Mouse (Mus musculus) embryonic facial prominence, embryonic 15.5 days (tissue): ENCODE data around the gene Mmp1b. TPM values are rescaled to one million over a fixed set of nuclear protein-coding genes. Genes with fewer than 3 reads are reported as not detected.
"Not testable (repeated sequence)": the region's sequence is repeated elsewhere in the genome, so short reads cannot be mapped to it uniquely, and the experiment has no call there.

ENCODE experiments used
- ATAC-seq: fragments of 200-750 bp; cut with Nextera tagmentation; 2 replicates; pipeline ENCODE4 v1.8.0; 2017; ENCODE audit warnings: low read depth, moderate TSS enrichment; ENCODE audit not compliant: insufficient number of reproducible peaks, low FRiP score, low TSS enrichment
- H3K27ac ChIP-seq: fragments of 300-500 bp; sonication (generic); replicated peaks from 2 replicates; pipeline ENCODE4 v1.5.1; 2015; ENCODE audit warnings: mild to moderate bottlenecking, inconsistent platforms
- H3K27me3 ChIP-seq: fragments of 300-500 bp; sonication (generic); 2 replicates; pipeline ENCODE4 v1.6.1; 2015; ENCODE audit warnings: inconsistent platforms
- H3K36me3 ChIP-seq: fragments of 300-500 bp; sonication (generic); 2 replicates; pipeline ENCODE4 v1.6.1; 2015; ENCODE audit warnings: mild to moderate bottlenecking, inconsistent platforms
- H3K4me1 ChIP-seq: fragments of 300-500 bp; sonication (generic); 2 replicates; pipeline ENCODE4 v1.6.1; 2015; ENCODE audit warnings: inconsistent platforms
- H3K4me2 ChIP-seq: fragments of 300-500 bp; sonication (generic); replicated peaks from 2 replicates; pipeline ENCODE4 v1.6.1; 2015; ENCODE audit warnings: mild to moderate bottlenecking, inconsistent platforms
- H3K4me3 ChIP-seq: fragments of 300-500 bp; sonication (generic); replicated peaks from 2 replicates; pipeline ENCODE4 v1.5.1; 2015; ENCODE audit warnings: mild to moderate bottlenecking, inconsistent platforms
- H3K9ac ChIP-seq: fragments of 300-500 bp; sonication (generic); 2 replicates; pipeline ENCODE4 v1.6.1; 2015; ENCODE audit warnings: inconsistent platforms
- H3K9me3 ChIP-seq: fragments of 300-500 bp; sonication (generic); replicated peaks from 2 replicates; pipeline ENCODE4 v1.6.1; 2016; ENCODE audit warnings: inconsistent platforms
- WGBS: fragments of 180-500 bp; shearing (Covaris S2); methylation state at CpG from one replicate; pipeline ENCODE4 v1.1.7; 2015; 5-methylcytosine and 5-hydroxymethylcytosine counted together
- polyA plus RNA-seq: library from polyadenylated mRNA; unstranded; fragments of >200 nt; fragmentation: Nextera tagmentation; extraction: Ambion mirVana; gene quantifications from 2 replicates; pipeline ENCODE4 v1.2.1, GENCODE M21; 2015

Mmp1b gene
- not detected in 2 replicates for polyA plus RNA-seq

GRCm38 (mm10) chr9:7387947-7388346 is at the start of gene Mmp1b:
Gene Mmp1b (minus strand): TSS chr9:7388047.
- Histone ChIP-seq H3K27me3 (no peaks in the 10 kb centered on the region), H3K4me3 (no peak within 1 kb of the TSS), H3K9me3 (no peaks in the 10 kb centered on the region), H3K27ac (no peak within 1 kb of the TSS), H3K4me2 (no peak within 1 kb of the TSS), H3K36me3 (no peaks in the 10 kb centered on the region), H3K9ac (no peak within 1 kb of the TSS), H3K4me1 (no peaks in the 10 kb centered on the region)
- ATAC-seq: no peak

- H3K9ac ChIP-seq, H3K36me3 ChIP-seq, H3K27me3 ChIP-seq, H3K9me3 ChIP-seq, H3K4me3 ChIP-seq, H3K4me1 ChIP-seq, ATAC-seq, H3K27ac ChIP-seq, H3K4me2 ChIP-seq: not testable (repeated sequence)
- WGBS: 72% methylated on average over 8 of the region's 8 CpGs
Observed at GRCm38 (mm10) chr9:7396556-7396955, 8.7 kb upstream of the Mmp1b start.

GRCm38 (mm10) chr9:7354535-7354934 is 33.3 kb downstream of the Mmp1b start:
- H3K36me3 ChIP-seq: no peaks in the 10 kb centered on the region
- 44% methylated on average over 3 of the region's 3 CpGs for WGBS
- no peaks in the 10 kb centered on the region for H3K27me3 ChIP-seq
- no peak for ATAC-seq
- H3K9ac ChIP-seq: no peak overlapping the region
- H3K27ac ChIP-seq: no peak overlapping the region
- H3K4me2 ChIP-seq: no peak overlapping the region
- no peaks in the 10 kb centered on the region for H3K9me3 ChIP-seq
- H3K4me1 ChIP-seq: no peaks in the 10 kb centered on the region
- no peak overlapping the region for H3K4me3 ChIP-seq

- Histone ChIP-seq H3K9me3 (no peaks in the 10 kb centered on the region), H3K36me3 (no peaks in the 10 kb centered on the region), H3K27ac (no peak overlapping the region), H3K4me1 (no peaks in the 10 kb centered on the region), H3K27me3 (no peaks in the 10 kb centered on the region), H3K4me3 (no peak overlapping the region), H3K9ac (no peak overlapping the region), H3K4me2 (no peak overlapping the region)
- 82% methylated on average over 2 of the region's 2 CpGs for WGBS
- no peak for ATAC-seq
Observed at GRCm38 (mm10) chr9:7345513-7345912, 42.3 kb downstream of the Mmp1b start.

GRCm38 (mm10) chr9:7344107-7344506 is 43.7 kb downstream of the Mmp1b start, which contains the start of gene Mmp12:
Gene Mmp12 (plus strand): TSS chr9:7344381.
- Histone ChIP-seq H3K27me3 (no peaks in the 10 kb centered on the region), H3K9me3 (no peaks in the 10 kb centered on the region), H3K4me3 (no peak within 1 kb of the TSS), H3K4me1 (no peaks in the 10 kb centered on the region), H3K9ac (no peak within 1 kb of the TSS), H3K4me2 (no peak within 1 kb of the TSS), H3K36me3 (no peaks in the 10 kb centered on the region), H3K27ac (no peak within 1 kb of the TSS)
- ATAC-seq: no peak

- H3K9ac ChIP-seq: no peak overlapping the region
- no peaks in the 10 kb centered on the region for H3K36me3 ChIP-seq
- no peak for ATAC-seq
- H3K27me3 ChIP-seq: no peaks in the 10 kb centered on the region
- no peak overlapping the region for H3K4me2 ChIP-seq
- H3K27ac ChIP-seq: no peak overlapping the region
- no peaks in the 10 kb centered on the region for H3K9me3 ChIP-seq
- H3K4me3 ChIP-seq: no peak overlapping the region
- no peaks in the 10 kb centered on the region for H3K4me1 ChIP-seq
Observed at GRCm38 (mm10) chr9:7336740-7337483, 50.9 kb downstream of the Mmp1b start.

- H3K9ac ChIP-seq: no peak overlapping the region
- no peak for ATAC-seq
- no peak overlapping the region for H3K4me2 ChIP-seq
- H3K9me3 ChIP-seq: no peaks in the 10 kb centered on the region
- no peak overlapping the region for H3K4me3 ChIP-seq
- WGBS: 88% methylated on average over 5 of the region's 6 CpGs
- no peaks in the 10 kb centered on the region for H3K36me3 ChIP-seq
- no peaks in the 10 kb centered on the region for H3K4me1 ChIP-seq
- no peaks in the 10 kb centered on the region for H3K27me3 ChIP-seq
- no peak overlapping the region for H3K27ac ChIP-seq
Observed at GRCm38 (mm10) chr9:7335766-7336680, 51.8 kb downstream of the Mmp1b start.

- H3K4me1 ChIP-seq: no peaks in the 10 kb centered on the region
- H3K27ac ChIP-seq: no peak overlapping the region
- H3K27me3 ChIP-seq: no peaks in the 10 kb centered on the region
- no peaks in the 10 kb centered on the region for H3K36me3 ChIP-seq
- H3K9me3 ChIP-seq: no peaks in the 10 kb centered on the region
- H3K9ac ChIP-seq: no peak overlapping the region
- no peak for ATAC-seq
- no peak overlapping the region for H3K4me2 ChIP-seq
- no peak overlapping the region for H3K4me3 ChIP-seq
Observed at GRCm38 (mm10) chr9:7331847-7332246, 56.0 kb downstream of the Mmp1b start.

Other genes with a start within 250 kb of the Mmp1b start
- 18.2 and 20.1 TPM in 2 replicates for gene Dync2h1, start 203.6 kb downstream of the Mmp1b start, polyA plus RNA-seq
- gene Dcun1d5, start 203.5 kb downstream of the Mmp1b start, polyA plus RNA-seq: 127 and 141 TPM in 2 replicates
- 20.7 and 33.1 TPM in 2 replicates for gene Mmp13, start 115.5 kb downstream of the Mmp1b start, polyA plus RNA-seq
- gene Mmp12, start 43.7 kb downstream of the Mmp1b start, polyA plus RNA-seq: 0.08 and 0.80 TPM in 2 replicates
- gene Mmp3, start 57.8 kb upstream of the Mmp1b start, polyA plus RNA-seq: 0.54 and 0.61 TPM in 2 replicates
- not detected in 2 replicates for gene Mmp10, start 114.3 kb upstream of the Mmp1b start, polyA plus RNA-seq
- 1.0 and 1.2 TPM in 2 replicates for gene Mmp8, start 170.4 kb upstream of the Mmp1b start, polyA plus RNA-seq
- 0.33 TPM in 1 of 2 replicates, not detected in the other for gene Mmp27, start 183.3 kb upstream of the Mmp1b start, polyA plus RNA-seq
- not detected in 2 replicates for gene Mmp20, start 240.2 kb upstream of the Mmp1b start, polyA plus RNA-seq